ENCODE assay signal across 11 mouse cellular contexts in genomic region chr2:148890021-148890851, GRCm38 (mm10). TPM values are rescaled to one million over a fixed set of nuclear protein-coding genes. Genes with fewer than 3 reads are reported as not detected.
DNase-seq lines count a peak whose midpoint lies in the region; ATAC-seq and TF ChIP-seq lines count a peak whose summit lies in the region.
"Had no signal": no experiment of that assay in that cellular context is flagged by ENCODE, and none has a peak within 500 bp of the region (broad histone marks: within the 10 kb centered on the region; RNA-seq: fewer than 3 reads in every experiment).

No protein-coding gene starts in this region.

- ATAC-seq in forebrain, embryonic 16.5 days: peak; percentile 94

- no peaks in the 10 kb centered on the region for H3K27me3 ChIP-seq in forebrain, embryonic 16.5 days (replicated peaks; ENCODE audit: control insufficient read depth, insufficient read depth, low read length)
- H3K27me3 ChIP-seq in thymus, adult 2 months (ENCODE audit: control insufficient read depth, insufficient read depth, low read length): no peaks in the 10 kb centered on the region

- DNase-seq in frontal cortex, adult 2 months (ENCODE audit: extremely low spot score in 1 of 2, low spot score in 1 of 2): peak; percentile 59
- DNase-seq in frontal cortex, postnatal 36 days (ENCODE audit: low spot score in 2 of 2): no peak
- peak; percentile 33 for DNase-seq in adipocyte (ENCODE audit: low spot score)
- peak; percentile 47 to 76 for DNase-seq in layer of hippocampus, adult 8-10 months (ENCODE audit: low spot score in 2 of 2)
- no peak for DNase-seq in urinary bladder, postnatal 10 days (ENCODE audit: low spot score)
- no peak for DNase-seq in adrenal gland, adult 18-20 months (ENCODE audit: low spot score in 2 of 2)
- no peak for DNase-seq in thymus, adult 2 months

- TF ChIP-seq CTCF in thymus, adult 2 months (IDR thresholded peaks at IDR 0.05; ENCODE audit: borderline replicate concordance, control insufficient read depth, extremely low read depth, insufficient read depth, low read length, poor library complexity): no peak

- 2% methylated on average over 5 of the region's 5 CpGs for WGBS in forebrain, embryonic 16.5 days
- 92% methylated on average over 5 of the region's 5 CpGs for WGBS in thymus, adult 2 months

- H3K4me3 ChIP-seq in forebrain, embryonic 16.5 days (replicated peaks; ENCODE audit: low read length): no peak overlapping the region
- no peak overlapping the region for H3K4me3 ChIP-seq in thymus, adult 2 months (ENCODE audit: control insufficient read depth, insufficient read depth, low read length)

- no peaks in the 10 kb centered on the region for H3K36me3 ChIP-seq in forebrain, embryonic 16.5 days (ENCODE audit: control insufficient read depth, insufficient read depth)
- H3K36me3 ChIP-seq in thymus, adult 2 months (ENCODE audit: control insufficient read depth, insufficient read depth, low read length): no peaks in the 10 kb centered on the region

- H3K9me3 ChIP-seq in forebrain, embryonic 16.5 days (ENCODE audit: control insufficient read depth, low read length): no peaks in the 10 kb centered on the region

- TF ChIP-seq POLR2A in thymus, adult 2 months (IDR thresholded peaks at IDR 0.05; ENCODE audit: control insufficient read depth, extremely low read depth, insufficient read depth, low read length, poor library complexity): no peak

- peaks cover 12% of the 10 kb centered on the region for H3K4me1 ChIP-seq in forebrain, embryonic 16.5 days (replicated peaks; ENCODE audit: control insufficient read depth, insufficient read depth, low read length)
- H3K4me1 ChIP-seq in thymus, adult 2 months (replicated peaks; ENCODE audit: control insufficient read depth, insufficient read depth, low read length): no peaks in the 10 kb centered on the region

- no peak overlapping the region for H3K9ac ChIP-seq in forebrain, embryonic 16.5 days (replicated peaks; ENCODE audit: low read depth, low read length)

- H3K27ac ChIP-seq in forebrain, embryonic 16.5 days (ENCODE audit: low read length): peak overlapping the region; percentile 80
- no peak overlapping the region for H3K27ac ChIP-seq in thymus, adult 2 months (ENCODE audit: control insufficient read depth, insufficient read depth, low read length)

- no peak overlapping the region for H3K4me2 ChIP-seq in forebrain, embryonic 16.5 days (ENCODE audit: low read length)

RNA-seq across cellular contexts. Expression of gene Cst3, which starts 14.7 kb away (rescaled TPM):
- 4,774 and 5,236 TPM in 2 replicates for polyA plus RNA-seq in frontal cortex, adult 2 months (2012; rRNA removed)
- polyA plus RNA-seq in forebrain, embryonic 16.5 days (2015; fragmentation: Nextera tagmentation; extraction: Ambion mirVana): 482 and 493 TPM in 2 replicates
- total RNA-seq in layer of hippocampus, adult 8-10 months (2022): 1,000 to 10,000 TPM; 2,127 to 4,480 (median 3,140) TPM
- total RNA-seq in adrenal gland, adult 18-20 months (2021): 100 to 1,000 TPM; 915 to 993 TPM
- 843 and 1,366 TPM in 2 replicates for polyA plus RNA-seq in thymus, adult 2 months (2012; rRNA removed)

RNA-seq across cellular contexts. Expression of gene 9230104L09Rik, which starts 25.4 kb away (rescaled TPM):
- not detected in 2 replicates for polyA plus RNA-seq in frontal cortex, adult 2 months (2012; rRNA removed)
- not detected in 2 replicates for polyA plus RNA-seq in forebrain, embryonic 16.5 days (2015; fragmentation: Nextera tagmentation; extraction: Ambion mirVana)
- not detected for total RNA-seq in layer of hippocampus, adult 8-10 months (2022)
- 1 to 10 TPM in 1 of 2 experiments, under 1 TPM in 1; 0.76 to 1.8 TPM for total RNA-seq in adrenal gland, adult 18-20 months (2021)
- polyA plus RNA-seq in thymus, adult 2 months (2012; rRNA removed): 0.30 TPM in 1 of 2 replicates, not detected in the other
- total RNA-seq: left cerebral cortex, postnatal 10 days; neutrophil, adult 5-6 weeks had no signal
- polyA plus RNA-seq: cerebellum, adult 2 months had no signal

RNA-seq across cellular contexts. Expression of gene Cst9, which starts 55.3 kb away (rescaled TPM):
- not detected in 2 replicates for polyA plus RNA-seq in frontal cortex, adult 2 months (2012; rRNA removed)
- not detected in 2 replicates for polyA plus RNA-seq in forebrain, embryonic 16.5 days (2015; fragmentation: Nextera tagmentation; extraction: Ambion mirVana)
- not detected for total RNA-seq in layer of hippocampus, adult 8-10 months (2022)
- total RNA-seq in adrenal gland, adult 18-20 months (2021): not detected
- polyA plus RNA-seq in thymus, adult 2 months (2012; rRNA removed): 0.44 TPM in 1 of 2 replicates, not detected in the other
- total RNA-seq: left cerebral cortex, postnatal 10 days; neutrophil, adult 5-6 weeks had no signal
- polyA plus RNA-seq: cerebellum, adult 2 months had no signal

Comparison
In these comparisons a context has a peak if more than half of its experiments do, and no peak if none do; other contexts are left out.
1. DNase-seq: peak in frontal cortex, adult 2 months (2 of 2), adipocyte (single experiment) and layer of hippocampus, adult 8-10 months (2 of 2); none in frontal cortex, postnatal 36 days (0 of 2), urinary bladder, postnatal 10 days (single experiment), adrenal gland, adult 18-20 months (0 of 2) and thymus, adult 2 months (single experiment).